In the genomic region with DNA sequence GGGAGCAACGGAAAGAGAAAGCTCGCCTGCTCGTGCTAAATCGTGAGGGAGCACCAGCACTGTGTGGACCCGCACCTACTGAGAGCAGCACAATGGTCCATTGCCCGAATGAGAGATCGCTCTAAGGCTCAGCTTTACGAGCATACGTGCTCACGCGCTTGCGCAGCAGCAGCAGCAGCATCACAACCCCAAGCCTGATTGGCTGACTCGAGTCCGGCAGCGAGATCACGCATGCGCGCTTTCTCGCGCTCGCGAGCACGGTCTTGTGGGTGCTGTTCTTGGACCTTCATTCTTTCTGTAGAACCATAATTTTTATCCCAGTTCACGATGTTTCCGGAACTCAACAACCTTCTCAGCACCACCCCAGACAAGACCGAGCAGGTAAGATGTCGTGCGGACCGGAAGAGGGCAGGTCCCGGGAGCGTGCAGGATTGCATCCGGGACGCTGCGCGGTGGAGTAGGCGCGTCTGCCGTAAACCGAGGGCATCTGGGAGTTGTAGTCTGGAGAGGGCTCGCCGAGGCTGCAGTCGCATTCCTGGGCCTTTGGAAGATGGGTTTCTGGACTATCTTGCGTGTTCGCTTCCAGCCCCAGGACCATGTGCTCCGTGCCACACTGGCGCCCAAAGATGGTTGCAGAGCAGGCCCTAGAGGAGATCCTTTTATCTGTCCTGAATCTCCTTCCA, we compare ENCODE assay signal across 7 mouse cellular contexts. TPM values are rescaled to one million over a fixed set of nuclear protein-coding genes. Genes with fewer than 3 reads are reported as not detected.
DNase-seq lines count a peak whose midpoint lies in the region; ATAC-seq lines count a peak whose summit lies in the region.

Gene Elp6 (plus strand): TSS at position 205 of the 683 bp plus-strand sequence.

- peak; percentile 93 for ATAC-seq in granulocyte monocyte progenitor cell, adult 5-6 weeks (replicated peaks; ENCODE audit: poor library complexity, severe bottlenecking)
- peak; percentile 99 for ATAC-seq in midbrain, embryonic 13.5 days

- H3K27ac ChIP-seq in embryonic facial prominence, embryonic 10.5 days (replicated peaks), result peak within 1 kb of the TSS; percentile 92
- peak within 1 kb of the TSS; percentile 94 for H3K27ac ChIP-seq in limb, embryonic 10.5 days
- H3K27ac ChIP-seq in midbrain, embryonic 13.5 days, result peak within 1 kb of the TSS; percentile 97

- H3K27me3 ChIP-seq in embryonic facial prominence, embryonic 10.5 days (replicated peaks; ENCODE audit: low read depth, poor library complexity, severe bottlenecking), result no peaks in the 10 kb centered on the region
- H3K27me3 ChIP-seq in limb, embryonic 10.5 days (ENCODE audit: low read depth, poor library complexity, severe bottlenecking), result no peaks in the 10 kb centered on the region
- no peaks in the 10 kb centered on the region for H3K27me3 ChIP-seq in midbrain, embryonic 13.5 days

- under 1% methylated on average over 46 of the region's 46 CpGs for WGBS in embryonic facial prominence, embryonic 10.5 days
- WGBS in limb, embryonic 10.5 days, result under 1% methylated on average over 46 of the region's 46 CpGs
- WGBS in midbrain, embryonic 13.5 days, result under 1% methylated on average over 46 of the region's 46 CpGs

- peaks cover 15% of the 10 kb centered on the region for H3K4me1 ChIP-seq in embryonic facial prominence, embryonic 10.5 days
- H3K4me1 ChIP-seq in limb, embryonic 10.5 days, result peaks cover 14% of the 10 kb centered on the region; the same call in 1 of the 2 replicates
- H3K4me1 ChIP-seq in midbrain, embryonic 13.5 days (replicated peaks), result peaks cover 21% of the 10 kb centered on the region

- peak within 1 kb of the TSS; percentile 70 for H3K4me2 ChIP-seq in midbrain, embryonic 13.5 days (replicated peaks)

- DNase-seq in adrenal gland, postnatal 10 days, result peak; percentile 91
- peak; percentile 94 for DNase-seq in embryonic facial prominence, embryonic 10.5 days (ENCODE audit: low spot score)
- peak; percentile 94 for DNase-seq in kidney, adult 11 months
- peak; percentile 92 for DNase-seq in limb, embryonic 10.5 days (ENCODE audit: low spot score)
- DNase-seq in spleen, adult 12 weeks (ENCODE audit: low spot score), result peak; percentile 87

- peak within 1 kb of the TSS; percentile 66 for H3K4me3 ChIP-seq in embryonic facial prominence, embryonic 10.5 days
- peak within 1 kb of the TSS; percentile 68 for H3K4me3 ChIP-seq in limb, embryonic 10.5 days
- H3K4me3 ChIP-seq in midbrain, embryonic 13.5 days (replicated peaks), result peak within 1 kb of the TSS; percentile 58

- peak within 1 kb of the TSS; percentile 75 for H3K9ac ChIP-seq in midbrain, embryonic 13.5 days (replicated peaks)

- peaks cover 9% of the 10 kb centered on the region; the same call in 1 of the 2 replicates for H3K9me3 ChIP-seq in embryonic facial prominence, embryonic 10.5 days
- H3K9me3 ChIP-seq in limb, embryonic 10.5 days (replicated peaks), result 0 out of 2 replicates have a peak, but pooled peaks cover 1% of the 10 kb centered on the region
- no peaks in the 10 kb centered on the region for H3K9me3 ChIP-seq in midbrain, embryonic 13.5 days

- H3K36me3 ChIP-seq in embryonic facial prominence, embryonic 10.5 days (replicated peaks), result peaks cover 18% of the 10 kb centered on the region
- H3K36me3 ChIP-seq in limb, embryonic 10.5 days, result peaks cover 20% of the 10 kb centered on the region
- peaks cover 8% of the 10 kb centered on the region for H3K36me3 ChIP-seq in midbrain, embryonic 13.5 days

RNA-seq across cellular contexts. Expression of gene Elp6, which starts in this region (rescaled TPM):
- total RNA-seq in adrenal gland, postnatal 10 days (2021), result 1 to 10 TPM; 6.2 to 9.2 TPM
- 44.0 and 45.6 TPM in 2 replicates for polyA plus RNA-seq in embryonic facial prominence, embryonic 10.5 days (2016; fragmentation: Nextera tagmentation; extraction: Ambion mirVana)
- 7.6 and 11.0 TPM in 2 replicates for total RNA-seq in granulocyte monocyte progenitor cell, adult 5-6 weeks (2014; fragmentation: Nextera tagmentation)
- 7.9 and 8.4 TPM in 2 replicates for total RNA-seq in granulocyte monocyte progenitor cell, adult 5-6 weeks (2017)
- polyA plus RNA-seq in limb, embryonic 10.5 days (2016; fragmentation: Nextera tagmentation; extraction: Ambion mirVana), result 46.6 and 46.7 TPM in 2 replicates
- polyA plus RNA-seq in midbrain, embryonic 13.5 days (2015; fragmentation: Nextera tagmentation; extraction: Ambion mirVana), result 46.1 and 46.2 TPM in 2 replicates

Comparison
In these comparisons a context has a peak if more than half of its experiments do, and no peak if none do; other contexts are left out.
1. Peak in every context shown above with its lines: DNase-seq, ATAC-seq, H3K4me3 ChIP-seq and H3K27ac ChIP-seq.